Mouse (Mus musculus) bone marrow macrophage, adult 2 months (primary cell): ENCODE data around the gene Pcsk5.

Experiments used
- CTCF ChIP-seq: IDR thresholded peaks from 2 replicates; pipeline ENCODE4 v1.5.1; 2012; ENCODE audit warnings: low read depth, mild to moderate bottlenecking, low read length, moderate library complexity
- POLR2A ChIP-seq: IDR thresholded peaks from 2 replicates; pipeline ENCODE4 v1.6.1; 2012; ENCODE audit warnings: mild to moderate bottlenecking, low read depth, low read length, borderline replicate concordance

DNA sequence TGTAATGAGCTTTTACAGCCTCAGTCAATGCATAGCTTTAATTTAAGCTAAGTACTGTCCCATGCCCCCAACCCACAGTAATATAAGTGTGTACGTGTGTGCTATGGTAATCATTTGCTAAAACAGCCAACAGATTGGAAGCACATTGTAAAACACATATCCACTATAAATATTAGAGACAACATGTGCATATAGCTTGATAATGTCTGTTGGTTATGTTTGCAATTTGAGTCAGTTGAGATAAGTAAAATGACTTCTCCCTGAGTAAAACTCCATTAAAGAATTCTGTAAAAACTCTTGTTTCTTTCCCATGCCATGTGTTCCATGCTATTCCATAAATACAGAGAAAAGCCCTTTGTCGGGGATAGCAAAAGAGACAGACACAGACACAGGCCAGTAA lies 4.2 kb upstream of the Pcsk5 start:
- TF ChIP-seq CTCF = no peak
- no peak for TF ChIP-seq POLR2A
